Mouse (Mus musculus) bone marrow, adult 2 months (tissue): ENCODE measurements around the gene Ralbp1. TPM values are rescaled to one million over a fixed set of nuclear protein-coding genes. Genes with fewer than 3 reads are reported as not detected.

Experiments
- H3K27ac ChIP-seq: fragments of 200-500 bp; 2 replicates; pipeline ENCODE4 v1.5.1; 2012; ENCODE audit warnings: low read depth, mild to moderate bottlenecking, control low read depth, inconsistent platforms, low read length; ENCODE audit not compliant: control insufficient read depth, poor library complexity, insufficient read depth
- H3K4me1 ChIP-seq: fragments of 200-500 bp; 2 replicates; pipeline ENCODE4 v1.6.1; 2011; ENCODE audit warnings: low read length; ENCODE audit not compliant: control insufficient read depth, insufficient read depth
- H3K4me3 ChIP-seq: fragments of 200-500 bp; replicated peaks from 2 replicates; pipeline ENCODE3; 2011; ENCODE audit warnings: mild to moderate bottlenecking, low read depth, low read length, control low read depth; ENCODE audit not compliant: control insufficient read depth
- CTCF ChIP-seq: fragments of 200-500 bp; IDR thresholded peaks from 2 replicates; pipeline ENCODE4 v1.5.1; 2011; ENCODE audit warnings: low read length, control low read depth; ENCODE audit not compliant: control insufficient read depth, insufficient read depth
- POLR2A ChIP-seq: fragments of 200-500 bp; IDR thresholded peaks from 2 replicates; pipeline ENCODE4 v1.6.1; 2011; ENCODE audit warnings: low read depth, mild to moderate bottlenecking, control low read depth, low read length, borderline replicate concordance; ENCODE audit not compliant: control insufficient read depth
- WGBS: fragments of 180-500 bp; shearing (Covaris S2); methylation state at CpG from one replicate; pipeline ENCODE4 v1.1.7; 2018; 5-methylcytosine and 5-hydroxymethylcytosine counted together
- polyA plus RNA-seq: library from polyadenylated mRNA; stranded (reverse); fragments of >200 nt; gene quantifications from 2 replicates; pipeline ENCODE4 v1.2.4, GENCODE M21; 2011; ENCODE audit warnings: low replicate concordance; ENCODE audit not compliant: missing spikeins, insufficient read depth, insufficient read length

Gene Ralbp1
- polyA plus RNA-seq, 1 experiment: 27.0 TPM

DNA sequence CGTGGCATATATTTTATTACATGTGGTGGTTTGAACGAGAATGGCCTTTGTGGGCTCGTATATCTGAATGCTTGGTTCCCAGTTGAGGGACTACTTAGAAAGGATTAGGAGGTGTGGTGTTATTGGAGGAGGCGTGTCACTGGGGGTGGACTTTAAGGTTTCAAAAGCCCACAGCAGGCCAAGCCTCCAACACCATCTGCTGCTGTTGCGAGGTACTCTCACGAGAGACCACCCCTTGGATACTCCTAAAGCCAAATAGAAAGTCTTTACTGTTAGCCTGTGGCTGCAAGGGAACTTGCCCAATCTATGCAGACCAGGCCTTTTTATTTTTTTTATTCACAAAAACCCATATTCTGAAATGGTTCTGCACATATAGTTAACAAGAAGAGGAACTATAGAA is 36.4 kb upstream of the Ralbp1 start:
- no peak overlapping the region for H3K4me3 ChIP-seq
- peaks cover 4% of the 10 kb centered on the region for H3K4me1 ChIP-seq
- no peak overlapping the region for H3K27ac ChIP-seq
- WGBS: 78% methylated on average over 6 of the region's 6 CpGs
- TF ChIP-seq CTCF: no peak
- no peak for TF ChIP-seq POLR2A

DNA sequence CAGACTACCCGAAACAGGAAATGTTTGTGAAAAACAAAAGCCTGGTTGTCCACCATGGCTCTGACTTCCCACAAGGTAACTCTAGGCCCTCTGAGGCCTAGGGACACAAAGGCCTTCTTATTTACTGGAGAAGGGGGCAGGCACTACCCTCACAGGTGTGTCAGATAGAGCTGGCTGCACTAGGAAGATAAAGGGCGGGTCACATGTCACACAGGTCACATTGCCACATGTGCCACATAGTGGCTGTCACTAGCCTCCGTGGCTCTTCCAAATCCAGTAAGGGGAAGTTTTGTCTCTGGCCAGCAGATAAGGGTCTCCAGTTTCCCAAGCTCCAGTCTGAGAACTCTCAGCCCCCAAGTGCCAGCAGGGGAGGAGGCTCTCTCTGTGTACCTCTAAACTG is 33.6 kb upstream of the Ralbp1 start:
- no peak overlapping the region for H3K27ac ChIP-seq
- H3K4me3 ChIP-seq: no peak overlapping the region
- H3K4me1 ChIP-seq: peaks cover 4% of the 10 kb centered on the region
- no peak for TF ChIP-seq CTCF
- no peak for TF ChIP-seq POLR2A
- 46% methylated on average over 3 of the region's 3 CpGs for WGBS

DNA sequence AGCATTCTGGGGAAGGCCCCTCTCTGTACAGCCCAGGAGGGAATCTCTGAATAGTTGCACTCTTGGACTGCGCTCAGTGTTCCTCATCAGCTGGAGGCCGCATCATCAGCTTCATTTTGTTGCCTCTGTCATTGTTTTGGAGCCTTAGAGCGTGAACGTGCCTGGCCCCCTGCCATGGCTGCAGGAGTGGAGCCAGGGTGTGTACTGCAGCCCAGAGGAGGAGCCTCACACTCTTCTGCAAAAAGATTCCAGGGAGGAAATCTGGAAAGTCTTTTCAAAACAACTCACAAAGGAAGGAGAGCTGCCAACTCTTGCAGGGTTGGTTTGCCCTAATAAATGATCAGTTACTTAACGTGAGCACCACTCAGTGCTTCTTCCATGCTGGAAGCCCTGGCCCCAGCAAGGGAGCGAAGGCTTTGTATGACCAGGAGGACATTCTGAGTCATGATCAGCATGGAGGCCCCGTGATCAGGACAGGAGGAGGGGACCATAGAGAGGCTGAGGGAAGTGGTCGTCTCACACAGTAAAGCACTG is 30.6 kb upstream of the Ralbp1 start:
- H3K4me1 ChIP-seq: peaks cover 4% of the 10 kb centered on the region
- H3K27ac ChIP-seq: no peak overlapping the region
- 76% methylated on average over 8 of the region's 8 CpGs for WGBS
- TF ChIP-seq CTCF (no peak), POLR2A (no peak)
- no peak overlapping the region for H3K4me3 ChIP-seq

DNA sequence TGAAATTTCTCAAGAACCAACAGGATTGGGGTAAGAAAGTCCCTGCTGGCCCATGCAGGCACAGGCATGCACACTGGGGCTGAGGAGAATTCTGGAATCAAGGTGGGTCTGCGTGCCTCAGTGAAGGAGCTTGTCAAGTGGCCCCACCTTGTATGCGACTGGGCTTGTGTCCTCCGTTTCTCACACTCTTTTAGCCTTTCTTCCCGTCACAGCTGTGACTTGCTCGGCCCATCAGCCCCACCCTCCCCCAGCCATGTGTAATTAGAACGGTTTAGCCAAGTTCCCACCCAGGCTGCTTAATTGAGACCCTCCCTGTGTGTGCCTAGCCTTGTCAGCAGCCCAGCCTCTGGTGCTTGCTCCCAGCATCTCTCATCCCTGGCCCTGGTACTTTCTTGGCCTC is 28.5 kb upstream of the Ralbp1 start:
- no peak overlapping the region for H3K4me3 ChIP-seq
- TF ChIP-seq CTCF (no peak), POLR2A (no peak)
- no peak overlapping the region for H3K27ac ChIP-seq
- 80% methylated on average over 6 of the region's 6 CpGs for WGBS
- H3K4me1 ChIP-seq: no peaks in the 10 kb centered on the region

DNA sequence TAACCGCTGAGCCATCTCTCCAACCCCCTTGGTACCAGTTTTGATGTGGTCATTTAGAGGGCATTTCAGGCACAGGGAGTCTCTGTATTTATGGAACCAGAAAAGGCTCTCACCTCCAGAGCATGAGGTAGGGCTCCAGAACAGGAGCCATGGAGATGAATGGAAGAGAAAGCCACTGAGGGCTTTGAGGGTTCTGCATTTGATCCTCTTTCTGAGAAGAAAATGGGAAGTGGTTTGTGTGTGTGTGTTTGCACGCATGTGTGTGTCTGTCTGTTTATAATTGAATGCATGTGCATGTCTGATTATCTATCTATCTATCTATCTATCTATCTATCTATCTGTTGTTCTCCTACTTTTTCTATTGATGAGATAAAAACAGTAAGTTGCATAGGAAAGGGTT is 26.6 kb upstream of the Ralbp1 start:
- H3K27ac ChIP-seq: no peak overlapping the region
- no peak overlapping the region for H3K4me3 ChIP-seq
- 43% methylated on average over 2 of the region's 2 CpGs for WGBS
- TF ChIP-seq CTCF (no peak), POLR2A (no peak)
- no peaks in the 10 kb centered on the region for H3K4me1 ChIP-seq

DNA sequence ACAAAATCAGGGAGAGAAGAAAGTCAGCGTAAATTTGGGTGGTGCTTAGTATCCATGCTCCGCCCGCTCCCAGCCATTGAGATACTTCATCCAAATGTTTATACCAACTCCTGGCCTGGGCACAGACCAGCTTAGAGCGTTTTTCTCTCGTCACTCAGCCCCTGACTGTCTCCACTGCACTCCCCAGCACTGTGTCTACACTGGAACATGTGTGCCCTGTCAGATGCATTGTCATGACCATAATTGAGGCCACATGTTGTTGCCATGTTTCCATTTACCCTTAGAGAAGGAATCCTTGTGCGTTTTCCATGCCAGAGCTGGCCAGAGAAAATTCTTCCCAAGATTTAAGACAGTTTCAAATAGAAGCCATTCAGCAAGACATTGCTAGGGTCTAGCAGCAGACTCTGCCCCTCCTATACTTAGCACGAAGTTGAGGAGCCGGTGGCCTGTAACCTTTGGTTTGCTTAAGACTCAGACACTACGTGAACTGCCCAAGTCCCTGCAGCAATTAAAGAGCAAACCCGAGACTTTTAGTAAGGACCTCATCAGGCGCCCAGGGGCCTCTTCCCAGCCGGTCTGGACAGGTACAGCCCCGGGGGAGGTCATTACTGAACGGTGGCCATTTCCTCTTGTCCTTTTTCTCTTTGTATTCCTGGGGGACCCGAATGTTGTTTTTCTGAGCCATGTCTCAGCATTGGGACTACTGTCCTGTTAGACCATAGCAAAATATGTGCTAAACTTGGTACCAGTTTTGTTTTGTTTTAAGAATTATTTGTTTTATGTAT is 25.9 kb upstream of the Ralbp1 start:
- no peak overlapping the region for H3K27ac ChIP-seq
- no peak overlapping the region for H3K4me3 ChIP-seq
- TF ChIP-seq POLR2A: no peak
- 86% methylated on average over 15 of the region's 15 CpGs for WGBS
- no peaks in the 10 kb centered on the region for H3K4me1 ChIP-seq

DNA sequence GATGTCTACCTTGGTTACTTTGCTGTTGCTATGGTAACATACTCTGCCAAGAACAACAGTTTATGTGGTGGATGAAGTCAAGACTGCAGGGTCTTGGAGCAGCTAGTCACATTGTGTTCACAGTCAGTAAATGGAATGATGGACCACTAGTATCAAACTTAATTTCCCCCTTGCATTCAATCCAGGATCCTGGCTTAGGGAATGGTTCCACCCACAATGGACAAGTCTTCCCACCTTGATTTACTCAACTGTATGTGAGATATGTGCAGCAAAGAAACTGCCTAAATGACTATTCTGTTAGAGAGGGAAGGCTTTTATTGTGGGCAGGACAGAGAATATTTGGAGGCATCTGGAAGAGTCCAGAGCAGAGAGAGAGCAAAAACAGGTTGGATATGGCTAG is 22.7 kb upstream of the Ralbp1 start:
- Histone ChIP-seq H3K4me1 (no peaks in the 10 kb centered on the region), H3K4me3 (no peak overlapping the region), H3K27ac (no peak overlapping the region)
- no peak for TF ChIP-seq POLR2A
- TF ChIP-seq CTCF: no peak

DNA sequence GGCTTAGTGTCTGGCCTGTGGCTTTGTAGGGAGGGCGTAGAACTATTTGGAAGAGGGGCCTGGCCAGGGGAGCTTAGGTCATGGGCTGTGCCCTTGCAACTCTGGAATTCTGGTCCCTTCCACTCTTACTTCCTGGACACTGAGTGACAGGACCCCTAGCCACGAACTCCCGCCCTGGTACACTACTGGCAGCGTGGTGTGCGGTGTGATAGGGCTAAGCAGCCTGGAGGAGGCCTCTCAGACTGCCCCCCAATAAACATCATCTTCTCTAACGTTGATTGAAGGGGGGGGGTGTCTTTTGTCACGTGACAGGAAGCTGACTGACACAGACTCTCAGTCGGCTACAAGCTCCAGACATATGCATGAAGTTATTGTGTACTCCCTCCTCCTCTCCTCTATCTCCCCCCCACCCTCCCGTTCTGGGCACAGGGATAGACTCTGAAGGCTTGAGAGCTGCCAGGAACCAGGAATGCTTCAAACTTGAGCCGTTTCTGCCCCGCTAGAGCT is 21.4 kb upstream of the Ralbp1 start:
- TF ChIP-seq POLR2A (no peak), CTCF (no peak)
- H3K4me1 ChIP-seq: no peaks in the 10 kb centered on the region
- 3% methylated on average over 11 of the region's 11 CpGs for WGBS
- no peak overlapping the region for H3K27ac ChIP-seq
- peak overlapping the region; percentile 35 for H3K4me3 ChIP-seq

DNA sequence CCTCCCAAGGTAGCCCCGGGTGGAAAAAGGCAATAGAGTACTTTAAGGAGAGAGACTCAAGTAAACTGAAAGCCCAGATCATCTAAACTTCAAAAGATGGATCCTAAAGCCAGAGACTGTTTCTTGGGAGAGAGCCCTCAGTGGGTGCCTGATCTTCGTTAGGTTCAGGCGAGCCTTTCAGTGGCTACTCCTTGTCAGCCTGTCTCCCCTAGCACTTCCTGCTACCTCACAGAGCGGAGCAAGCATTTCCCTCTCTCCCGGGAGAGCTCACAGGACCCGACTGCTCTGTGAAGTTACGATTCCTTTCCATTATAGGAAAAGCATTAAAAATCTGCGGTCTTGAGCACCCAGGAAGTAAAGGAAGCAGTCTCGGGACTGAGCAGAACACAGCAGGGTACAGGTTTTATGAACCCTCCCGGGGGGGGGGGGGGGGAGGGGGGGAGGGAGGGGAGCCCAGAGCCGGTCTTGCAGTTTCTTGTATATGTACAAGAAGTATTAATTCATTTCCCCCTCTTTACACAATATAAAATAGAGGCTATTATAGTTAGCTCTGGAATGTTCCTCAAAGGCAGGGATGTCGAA is 20.8 kb upstream of the Ralbp1 start:
- Histone ChIP-seq H3K27ac (no peak overlapping the region), H3K4me3 (peak overlapping the region; percentile 12), H3K4me1 (no peaks in the 10 kb centered on the region)
- 7% methylated on average over 12 of the region's 12 CpGs for whole genome bisulfite sequencing
- TF ChIP-seq CTCF (no peak), POLR2A (no peak)
